Mouse (Mus musculus): ENCODE results near the gene Gm5617.
"Not testable (repeated sequence)": the region's sequence is repeated elsewhere in the genome, so short reads cannot be mapped to it uniquely, and the experiment has no call there.

- TF ChIP-seq CTCF (IDR thresholded peaks at IDR 0.05); EP300 (IDR thresholded peaks at IDR 0.05; ENCODE audit: insufficient read depth, low read depth, low read length); POLR2A (IDR thresholded peaks at IDR 0.05; ENCODE audit: insufficient read depth, low read depth, low read length): not testable (repeated sequence)
Observed at GRCm38 (mm10) chr9:48467471-48467870, 27.8 kb upstream of the Gm5617 start.
